Mouse (Mus musculus) testis, adult 2 months (tissue): ENCODE measurements at regions not wholly inside any gene's neighbourhood (a gene's known extent, or its start where the extent isn't known, plus 50 kb on each side); places are given as distances from the start of the nearest gene placed in this dataset.

Experiments
- CTCF ChIP-seq: fragments of 200-500 bp; IDR thresholded peaks from 2 replicates; pipeline ENCODE4 v1.5.1; 2012; ENCODE audit warnings: low read depth, mild to moderate bottlenecking, inconsistent platforms, low read length, moderate library complexity; ENCODE audit not compliant: control insufficient read depth, insufficient read depth, insufficient replicate concordance
- POLR2A ChIP-seq: fragments of 200-500 bp; IDR thresholded peaks from 2 replicates; pipeline ENCODE4 v1.6.1; 2012; ENCODE audit warnings: low read depth, mild to moderate bottlenecking, inconsistent platforms, low read length, moderate library complexity; ENCODE audit not compliant: control insufficient read depth

GRCm38 (mm10) chr7:71193131-71193530 lies 158.2 kb downstream of the Gm10295 start:
- TF ChIP-seq CTCF (no peak), POLR2A (no peak)
